Mouse (Mus musculus): ENCODE results near the gene Gpbp1. TPM values are rescaled to one million over a fixed set of nuclear protein-coding genes. Genes with fewer than 3 reads are reported as not detected.
A peak's percentile ranks its signal among the peaks of the same experiment; 100 is the strongest.

Gpbp1 gene
- polyA plus RNA-seq, 1 experiment from 2014 or later: 81.9 TPM

DNA sequence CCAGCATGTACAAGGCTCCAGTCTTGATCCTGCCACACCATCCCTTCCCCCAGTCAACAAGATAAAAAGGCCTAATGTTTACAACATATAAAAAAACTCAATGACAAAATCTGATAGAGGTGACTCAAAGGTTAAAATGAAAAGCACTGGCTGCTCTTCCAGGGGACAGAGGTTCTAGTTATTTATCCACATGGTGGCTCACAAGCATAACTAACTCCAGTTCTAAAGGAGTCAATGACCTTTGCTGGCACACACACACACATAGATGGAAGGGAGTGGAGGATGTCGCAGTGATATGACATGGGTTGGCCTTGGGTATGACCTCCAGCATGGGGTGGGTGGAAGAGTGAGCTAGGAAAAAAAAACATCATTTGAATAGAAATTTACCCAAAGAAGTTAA, 58.7 kb downstream of the Gpbp1 start:
- no peaks in the 10 kb centered on the region for H3K27me3 ChIP-seq
- no peaks in the 10 kb centered on the region for H3K4me1 ChIP-seq
- H3K4me3 ChIP-seq (replicated peaks): no peak overlapping the region
- ATAC-seq (replicated peaks; ENCODE audit: low FRiP score): no peak
- H3K4me2 ChIP-seq: no peak overlapping the region
- WGBS: 62% methylated on average over 1 of the region's 1 CpGs
- no peak overlapping the region for H3K27ac ChIP-seq
- no peaks in the 10 kb centered on the region for H3K9me3 ChIP-seq (replicated peaks)
- no peak overlapping the region for H3K9ac ChIP-seq
- peaks cover 60% of the 10 kb centered on the region for H3K36me3 ChIP-seq

DNA sequence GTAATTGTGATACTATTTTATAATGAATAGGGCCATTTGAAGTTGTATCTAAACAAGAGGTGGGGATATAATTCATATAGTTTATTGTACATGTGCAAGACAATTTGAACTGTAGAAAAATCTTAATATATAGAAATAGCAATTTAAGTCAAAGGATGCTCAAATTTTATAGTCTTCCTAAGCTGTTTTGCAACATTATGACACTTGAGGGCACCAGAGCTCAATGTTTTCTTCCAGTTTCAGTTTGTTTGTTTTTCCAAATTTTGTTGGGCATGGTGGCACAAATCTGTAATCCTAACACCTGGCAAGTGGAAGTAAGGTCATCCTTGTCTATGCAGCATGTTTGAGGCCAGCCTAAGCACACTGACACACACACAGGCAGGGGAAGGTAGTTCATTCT, 68.6 kb downstream of the Gpbp1 start:
- H3K36me3 ChIP-seq: peaks cover 15% of the 10 kb centered on the region
- ATAC-seq (replicated peaks; ENCODE audit: low FRiP score): no peak
- H3K9me3 ChIP-seq (replicated peaks): no peaks in the 10 kb centered on the region
- H3K4me2 ChIP-seq: no peak overlapping the region
- no peak overlapping the region for H3K4me3 ChIP-seq (replicated peaks)
- no peaks in the 10 kb centered on the region for H3K4me1 ChIP-seq
- H3K27me3 ChIP-seq: no peaks in the 10 kb centered on the region
- no peak overlapping the region for H3K9ac ChIP-seq
- no peak overlapping the region for H3K27ac ChIP-seq

DNA sequence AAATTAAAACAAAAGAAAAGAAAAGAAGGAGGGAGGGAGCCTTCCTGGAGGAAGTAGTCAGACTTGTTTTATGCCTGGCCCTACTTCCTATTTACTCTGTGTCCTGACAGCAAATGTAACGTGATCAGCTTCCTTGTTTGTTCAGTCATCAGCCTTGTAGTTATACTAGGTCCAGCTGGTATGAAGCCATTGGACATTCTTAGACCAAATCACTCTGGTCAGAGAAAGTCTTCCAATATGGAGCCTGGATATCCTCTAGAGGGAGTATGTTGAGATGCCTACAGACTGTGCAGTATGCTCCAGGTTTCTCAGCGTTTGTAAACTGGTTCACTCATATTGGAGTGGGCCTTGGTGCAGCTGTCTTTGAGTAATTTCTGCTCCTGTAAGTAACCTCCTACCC, 71.8 kb downstream of the Gpbp1 start:
- ATAC-seq (replicated peaks; ENCODE audit: low FRiP score): no peak; the same call in 1 of the 2 replicates

GRCm38 (mm10) chr13:111413156-111413555, 76.8 kb downstream of the Gpbp1 start:
- Histone ChIP-seq H3K27ac (no peak overlapping the region), H3K27me3 (no peaks in the 10 kb centered on the region), H3K4me3 (replicated peaks) (no peak overlapping the region), H3K9me3 (replicated peaks) (no peaks in the 10 kb centered on the region), H3K36me3 (no peaks in the 10 kb centered on the region), H3K4me1 (peaks cover 5% of the 10 kb centered on the region; the same call in 1 of the 2 replicates), H3K9ac (no peak overlapping the region), H3K4me2 (no peak overlapping the region)
- 40% methylated on average over 4 of the region's 4 CpGs for WGBS
- ATAC-seq (replicated peaks; ENCODE audit: low FRiP score): no peak

More for the DNA sequence above, 71.8 kb downstream of the Gpbp1 start:
- peaks cover 4% of the 10 kb centered on the region; the same call in 1 of the 2 replicates for H3K36me3 ChIP-seq
- H3K27me3 ChIP-seq: no peaks in the 10 kb centered on the region
- H3K4me2 ChIP-seq: no peak overlapping the region
- 48% methylated on average over 2 of the region's 2 CpGs for WGBS
- H3K4me3 ChIP-seq (replicated peaks): no peak overlapping the region
- no peak overlapping the region for H3K27ac ChIP-seq
- H3K9me3 ChIP-seq (replicated peaks): no peaks in the 10 kb centered on the region
- no peaks in the 10 kb centered on the region for H3K4me1 ChIP-seq
- H3K9ac ChIP-seq: no peak overlapping the region

DNA sequence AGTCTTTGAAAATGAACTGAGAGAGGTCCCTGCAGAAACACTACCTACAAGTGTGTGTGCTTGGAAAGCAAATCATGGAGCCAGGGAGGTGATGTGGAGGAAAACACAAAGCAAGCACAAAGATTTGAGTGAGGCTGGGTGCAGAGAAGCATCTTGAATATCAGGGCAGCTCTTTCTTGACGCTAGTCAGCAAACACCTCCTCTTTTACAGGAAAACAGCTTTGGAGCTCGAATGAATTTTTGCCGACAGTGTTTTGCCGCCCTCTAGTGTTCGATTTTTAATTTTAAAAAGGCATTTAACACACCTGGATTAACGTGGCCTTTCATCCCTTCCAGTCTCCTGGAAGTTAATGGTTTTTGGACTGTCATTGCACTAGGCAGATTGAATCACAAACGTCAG, 79.1 kb downstream of the Gpbp1 start:
- no peak for ATAC-seq (replicated peaks; ENCODE audit: low FRiP score)
- WGBS: 2% methylated on average over 7 of the region's 7 CpGs

DNA sequence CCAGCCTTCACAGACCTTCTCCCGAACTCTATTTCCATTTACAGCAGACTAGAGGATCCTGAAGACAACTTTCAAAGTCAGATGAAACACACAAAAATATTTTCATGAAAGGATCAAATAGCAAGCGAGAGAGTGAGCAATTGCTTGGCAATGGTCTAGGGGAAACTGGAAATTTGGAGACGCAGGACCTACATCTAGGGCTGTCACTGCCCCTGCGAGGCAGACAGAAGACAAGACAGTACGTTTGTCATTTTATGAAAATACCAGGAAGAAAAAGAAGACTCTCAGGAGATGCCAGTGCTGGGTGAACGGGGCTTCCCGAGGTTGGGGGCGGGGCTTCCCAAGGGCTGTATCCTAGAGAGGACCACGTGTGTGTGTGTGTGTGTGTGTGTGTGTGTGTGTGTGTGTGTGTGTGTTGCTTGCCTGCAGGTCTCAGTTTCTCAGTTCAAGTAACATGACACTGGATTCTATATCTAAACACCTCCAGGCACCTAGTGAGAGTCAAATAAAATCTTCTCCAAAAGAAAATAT, 83.0 kb downstream of the Gpbp1 start:
- H3K4me3 ChIP-seq (replicated peaks): no peak overlapping the region
- H3K9ac ChIP-seq: no peak overlapping the region
- WGBS: 57% methylated on average over 9 of the region's 9 CpGs
- no peak overlapping the region for H3K27ac ChIP-seq
- no peaks in the 10 kb centered on the region for H3K36me3 ChIP-seq
- H3K9me3 ChIP-seq (replicated peaks): no peaks in the 10 kb centered on the region
- no peak overlapping the region for H3K4me2 ChIP-seq
- H3K27me3 ChIP-seq: no peaks in the 10 kb centered on the region
- ATAC-seq (replicated peaks; ENCODE audit: low FRiP score): no peak
- H3K4me1 ChIP-seq: peaks cover 5% of the 10 kb centered on the region; the same call in 1 of the 2 replicates

More for the DNA sequence above, 79.1 kb downstream of the Gpbp1 start:
- H3K9me3 ChIP-seq (replicated peaks): no peaks in the 10 kb centered on the region
- H3K4me2 ChIP-seq: no peak overlapping the region
- no peaks in the 10 kb centered on the region for H3K27me3 ChIP-seq
- H3K9ac ChIP-seq: no peak overlapping the region
- H3K4me3 ChIP-seq (replicated peaks): no peak overlapping the region
- H3K4me1 ChIP-seq: peaks cover 5% of the 10 kb centered on the region; the same call in 1 of the 2 replicates
- no peak overlapping the region for H3K27ac ChIP-seq
- H3K36me3 ChIP-seq: no peaks in the 10 kb centered on the region

- peaks cover 5% of the 10 kb centered on the region; the same call in 1 of the 2 replicates for H3K4me1 ChIP-seq
- H3K4me3 ChIP-seq (replicated peaks): no peak overlapping the region
- WGBS: 96% methylated on average over 3 of the region's 3 CpGs
- no peak overlapping the region for H3K27ac ChIP-seq
- no peaks in the 10 kb centered on the region for H3K36me3 ChIP-seq
- no peak overlapping the region for H3K9ac ChIP-seq
- no peaks in the 10 kb centered on the region for H3K9me3 ChIP-seq (replicated peaks)
- no peaks in the 10 kb centered on the region for H3K27me3 ChIP-seq
- no peak for ATAC-seq (replicated peaks; ENCODE audit: low FRiP score)
- H3K4me2 ChIP-seq: no peak overlapping the region
Measured at GRCm38 (mm10) chr13:111405956-111406355, 84.0 kb downstream of the Gpbp1 start.

DNA sequence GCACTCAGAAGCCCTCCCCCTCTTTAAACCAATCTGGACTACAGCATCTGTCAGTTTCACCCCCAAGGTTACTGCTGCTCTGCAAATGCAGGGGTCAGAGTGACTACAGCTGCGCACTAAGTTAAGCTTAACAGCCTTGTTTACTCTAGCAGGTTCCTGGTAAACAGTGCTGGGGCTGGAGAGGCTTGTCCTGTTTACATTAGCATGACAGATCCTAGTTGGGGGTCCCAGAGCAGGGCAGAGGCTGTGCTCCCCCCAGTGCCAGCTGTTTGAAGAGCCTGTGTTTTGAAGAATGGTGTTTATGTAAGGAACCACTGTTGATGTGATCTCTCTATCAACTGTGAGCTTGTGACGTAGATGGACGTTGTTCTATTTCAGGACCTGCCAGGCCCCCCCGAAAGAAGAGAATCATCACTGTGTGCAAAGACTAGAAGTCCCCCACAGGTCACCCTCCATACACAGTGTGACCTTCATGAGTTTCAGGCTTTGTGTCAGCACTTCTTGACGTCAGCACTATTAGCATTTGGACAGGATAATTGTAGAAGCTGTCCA, 92.2 kb downstream of the Gpbp1 start:
- H3K4me1 ChIP-seq: peaks cover 17% of the 10 kb centered on the region
- H3K27ac ChIP-seq: 0 out of 2 replicates have a peak overlapping the region, but pooled peaks have one; percentile 10
- H3K9ac ChIP-seq: no peak overlapping the region
- H3K9me3 ChIP-seq (replicated peaks): no peaks in the 10 kb centered on the region
- 24% methylated on average over 5 of the region's 5 CpGs for WGBS
- peak; percentile 60 for ATAC-seq (replicated peaks; ENCODE audit: low FRiP score)
- no peak overlapping the region for H3K4me3 ChIP-seq (replicated peaks)
- 0 out of 2 replicates have a peak overlapping the region, but pooled peaks have one; percentile 22 for H3K4me2 ChIP-seq
- no peaks in the 10 kb centered on the region for H3K27me3 ChIP-seq
- no peaks in the 10 kb centered on the region for H3K36me3 ChIP-seq

DNA sequence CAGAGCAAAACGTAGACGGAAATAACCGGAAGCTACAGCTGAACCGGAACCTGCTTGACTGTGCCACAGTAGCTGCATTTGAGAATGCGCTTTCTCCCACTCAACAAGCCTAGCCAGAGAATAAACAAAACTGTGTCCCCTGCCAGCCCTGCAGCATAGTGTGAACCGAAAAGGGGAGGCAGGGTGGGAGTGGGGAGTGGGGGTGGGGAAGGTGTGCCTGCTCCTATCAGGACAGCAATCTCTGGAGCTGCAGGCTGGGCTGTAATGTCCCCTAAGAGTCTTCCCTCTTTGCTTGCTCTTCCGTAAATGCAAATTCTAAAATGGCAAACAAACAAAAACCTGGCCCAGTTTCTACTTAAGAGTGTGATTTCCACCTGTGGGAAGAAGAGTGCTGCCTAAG, 92.8 kb downstream of the Gpbp1 start:
- Histone ChIP-seq H3K9me3 (replicated peaks) (no peaks in the 10 kb centered on the region), H3K4me3 (replicated peaks) (no peak overlapping the region), H3K4me2 (peak overlapping the region; percentile 22), H3K27ac (no peak overlapping the region), H3K36me3 (no peaks in the 10 kb centered on the region), H3K9ac (no peak overlapping the region), H3K27me3 (no peaks in the 10 kb centered on the region), H3K4me1 (peaks cover 17% of the 10 kb centered on the region)
- WGBS: 34% methylated on average over 7 of the region's 7 CpGs
- ATAC-seq (replicated peaks; ENCODE audit: low FRiP score): peak; percentile 56

DNA sequence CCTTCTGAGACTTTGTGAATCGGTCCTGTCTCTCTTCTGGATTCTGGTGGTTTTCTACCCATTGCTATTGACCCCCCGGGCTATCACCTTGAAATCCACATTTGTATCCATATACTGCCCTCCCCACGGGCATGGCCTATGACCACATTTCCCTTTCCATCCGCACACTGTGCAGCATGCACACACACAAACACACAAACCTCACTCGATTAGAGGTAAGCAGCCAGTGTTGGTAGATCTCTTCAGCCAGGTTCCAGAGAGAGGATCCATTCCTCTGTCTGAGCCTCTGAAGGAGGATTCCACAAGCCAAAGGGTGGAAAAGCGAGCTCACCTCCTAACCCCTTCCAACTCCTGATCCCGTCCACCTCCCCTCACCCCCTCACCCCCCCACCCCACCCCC, 94.4 kb downstream of the Gpbp1 start:
- Histone ChIP-seq H3K4me1 (peaks cover 17% of the 10 kb centered on the region), H3K4me2 (no peak overlapping the region), H3K36me3 (no peaks in the 10 kb centered on the region), H3K9me3 (replicated peaks) (no peaks in the 10 kb centered on the region), H3K9ac (no peak overlapping the region), H3K27me3 (no peaks in the 10 kb centered on the region), H3K4me3 (replicated peaks) (no peak overlapping the region), H3K27ac (no peak overlapping the region)
- WGBS: 86% methylated on average over 7 of the region's 7 CpGs
- ATAC-seq (replicated peaks; ENCODE audit: low FRiP score): no peak

DNA sequence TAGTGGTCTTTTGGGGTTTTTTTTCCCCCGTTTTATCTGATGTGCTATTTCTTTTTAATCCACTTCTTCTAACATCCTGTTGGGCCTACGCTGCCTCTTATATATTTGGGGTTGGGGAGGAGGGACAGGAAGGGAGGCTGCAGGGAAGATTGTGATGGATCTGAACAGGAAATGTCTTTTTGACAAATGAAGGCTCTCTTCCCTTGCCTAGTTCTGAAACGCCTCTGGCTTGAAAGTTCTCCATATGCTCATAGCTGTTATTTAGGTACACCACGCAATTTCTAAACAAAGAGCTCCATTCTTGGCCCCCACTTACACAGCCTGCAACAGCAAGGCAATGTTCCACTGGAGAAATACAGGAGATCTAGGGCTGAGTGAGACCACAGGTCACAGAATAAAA, 95.0 kb downstream of the Gpbp1 start:
- Histone ChIP-seq H3K9ac (no peak overlapping the region), H3K4me2 (no peak overlapping the region), H3K36me3 (no peaks in the 10 kb centered on the region), H3K27ac (0 out of 2 replicates have a peak overlapping the region, but pooled peaks have one; percentile 42), H3K9me3 (replicated peaks) (no peaks in the 10 kb centered on the region), H3K4me1 (peaks cover 17% of the 10 kb centered on the region), H3K4me3 (replicated peaks) (no peak overlapping the region), H3K27me3 (no peaks in the 10 kb centered on the region)
- WGBS: 51% methylated on average over 4 of the region's 4 CpGs
- no peak for ATAC-seq (replicated peaks; ENCODE audit: low FRiP score)

DNA sequence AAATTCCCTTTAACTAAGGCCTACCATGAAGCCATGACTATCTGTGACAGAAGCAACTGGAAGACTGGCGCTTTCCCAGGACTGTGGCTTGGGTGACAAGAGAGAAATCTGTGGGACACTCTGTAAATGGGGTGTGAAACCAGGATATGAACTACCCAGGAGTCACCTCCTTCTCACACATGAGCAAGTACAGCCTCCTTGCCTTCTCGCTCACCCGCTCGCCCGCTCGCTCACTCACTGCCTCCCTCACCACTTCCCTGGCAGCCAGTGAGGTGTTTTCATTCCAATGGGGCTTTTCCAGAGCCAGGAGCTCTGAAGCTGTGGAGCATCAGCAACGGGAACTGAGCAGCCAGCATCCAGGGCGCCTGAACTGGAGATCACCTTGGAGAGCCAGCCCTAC, 95.6 kb downstream of the Gpbp1 start:
- H3K9me3 ChIP-seq (replicated peaks): no peaks in the 10 kb centered on the region
- no peak overlapping the region for H3K4me3 ChIP-seq (replicated peaks)
- ATAC-seq (replicated peaks; ENCODE audit: low FRiP score): no peak
- H3K4me2 ChIP-seq: no peak overlapping the region
- no peaks in the 10 kb centered on the region for H3K36me3 ChIP-seq
- peaks cover 17% of the 10 kb centered on the region for H3K4me1 ChIP-seq
- 79% methylated on average over 8 of the region's 8 CpGs for WGBS
- no peak overlapping the region for H3K9ac ChIP-seq
- 0 out of 2 replicates have a peak overlapping the region, but pooled peaks have one; percentile 42 for H3K27ac ChIP-seq
- no peaks in the 10 kb centered on the region for H3K27me3 ChIP-seq

GRCm38 (mm10) chr13:111393426-111393825, 96.5 kb downstream of the Gpbp1 start:
- no peak overlapping the region for H3K4me3 ChIP-seq (replicated peaks)
- no peak for ATAC-seq (replicated peaks; ENCODE audit: low FRiP score)
- H3K9ac ChIP-seq: no peak overlapping the region
- no peak overlapping the region for H3K4me2 ChIP-seq
- WGBS: 76% methylated on average over 6 of the region's 6 CpGs
- H3K27me3 ChIP-seq: no peaks in the 10 kb centered on the region
- H3K27ac ChIP-seq: no peak overlapping the region
- peaks cover 17% of the 10 kb centered on the region for H3K4me1 ChIP-seq
- no peaks in the 10 kb centered on the region for H3K36me3 ChIP-seq
- H3K9me3 ChIP-seq (replicated peaks): no peaks in the 10 kb centered on the region
